Mouse (Mus musculus) R1 (cell line): Measurements from ENCODE around the gene Smoc2.

Experiments used
- DNase-seq: peaks from one replicate; pipeline ENCODE4 v3.0.0-alpha.2; 2018; ENCODE audit warnings: low read depth, low spot score

The Smoc2 gene

DNA sequence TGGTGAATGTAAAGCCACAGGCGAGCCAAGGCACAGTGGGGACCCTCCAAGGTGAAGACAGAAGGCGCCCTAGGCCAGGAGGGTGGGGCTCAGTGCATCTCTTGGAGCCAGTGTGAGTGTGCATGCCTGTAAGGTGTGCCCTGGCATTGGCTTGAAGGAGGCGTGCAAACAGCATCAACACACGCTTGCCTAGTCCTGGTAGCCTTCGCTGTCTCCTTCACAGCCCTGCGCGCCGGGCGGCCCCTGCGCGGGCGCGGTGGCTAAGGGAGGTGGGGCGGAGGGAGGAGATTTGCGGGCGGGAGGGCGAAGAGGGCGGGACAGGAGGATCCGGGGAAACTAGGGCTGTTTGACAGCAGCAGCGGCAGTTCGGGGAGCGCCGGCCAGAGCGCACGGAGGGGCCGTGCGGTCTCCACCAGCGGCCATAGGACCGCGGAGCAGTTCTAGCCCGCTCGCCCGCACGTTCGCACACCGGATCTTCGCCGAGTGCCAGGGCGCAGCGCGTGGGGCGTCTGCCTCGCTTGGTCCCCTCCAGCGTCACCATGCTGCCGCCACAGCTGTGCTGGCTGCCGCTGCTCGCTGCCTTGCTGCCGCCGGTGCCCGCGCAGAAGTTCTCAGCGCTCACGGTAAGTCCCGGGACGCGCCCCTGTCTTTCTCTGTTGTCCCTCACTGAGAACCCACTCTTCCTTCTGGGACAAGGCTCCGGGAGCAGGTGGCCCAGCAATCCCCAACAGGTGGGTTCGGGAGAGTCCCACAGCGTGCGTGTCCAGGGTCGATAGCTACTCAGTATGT lies at the start of gene Smoc2:
Smoc2 (plus strand) TSS at position 330 of the 789 bp plus-strand sequence.
- DNase-seq: peak; percentile 67

DNA sequence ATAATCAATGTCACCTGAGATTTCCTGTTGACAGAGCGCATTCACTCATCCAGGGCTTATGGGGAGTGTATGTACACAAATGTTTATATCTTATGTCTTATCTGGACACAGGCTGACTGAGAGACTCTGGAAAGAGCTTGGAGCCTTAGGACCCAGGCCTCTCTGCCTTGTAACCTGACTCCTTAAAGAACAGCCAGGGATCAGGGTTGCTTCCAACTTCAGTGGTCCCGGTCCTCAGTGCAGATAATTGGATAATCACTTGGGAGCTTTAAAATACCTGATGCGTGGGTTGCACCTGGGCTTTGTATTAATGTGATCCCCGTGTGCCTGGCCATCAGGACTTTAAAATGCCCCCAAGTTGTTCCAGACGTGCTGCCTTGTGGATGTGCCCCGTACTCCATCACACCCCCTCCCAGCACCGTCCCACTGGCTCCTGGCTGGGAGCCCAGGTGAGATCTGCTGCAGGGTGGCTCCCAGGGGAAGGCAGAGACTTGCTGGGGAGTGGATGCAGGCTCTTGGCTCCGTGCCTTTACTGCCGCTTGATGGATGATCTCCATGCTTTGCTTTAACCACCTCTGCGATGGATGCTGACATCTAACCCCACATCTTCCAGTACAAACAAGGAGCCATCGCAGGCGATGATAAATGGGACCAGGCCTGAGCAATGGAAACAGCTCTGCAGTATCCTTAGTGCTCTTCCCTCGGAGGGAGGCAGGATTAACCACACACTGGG lies 48.4 kb upstream of the Smoc2 start:
- no peak for DNase-seq

DNA sequence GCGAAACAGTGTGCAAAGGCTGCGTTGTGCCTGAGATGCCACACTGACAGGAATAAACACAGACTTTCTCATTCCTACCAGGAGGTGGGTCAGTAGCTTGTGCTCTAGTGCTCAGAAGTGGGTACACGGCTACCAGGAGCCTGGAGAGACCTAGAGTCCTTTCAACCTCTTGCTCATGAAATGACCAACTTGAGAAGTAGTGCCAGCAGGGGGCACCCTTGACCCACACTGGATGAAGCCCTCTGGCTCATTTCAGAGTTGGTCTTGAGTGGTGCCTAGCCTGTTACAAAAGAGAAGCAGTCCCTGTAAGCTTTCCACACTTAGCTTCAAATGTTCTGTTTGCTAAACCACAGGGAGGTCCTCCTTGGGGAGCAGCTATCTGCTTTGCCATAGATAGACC lies 46.7 kb upstream of the Smoc2 start:
- DNase-seq: peak; percentile 63

DNA sequence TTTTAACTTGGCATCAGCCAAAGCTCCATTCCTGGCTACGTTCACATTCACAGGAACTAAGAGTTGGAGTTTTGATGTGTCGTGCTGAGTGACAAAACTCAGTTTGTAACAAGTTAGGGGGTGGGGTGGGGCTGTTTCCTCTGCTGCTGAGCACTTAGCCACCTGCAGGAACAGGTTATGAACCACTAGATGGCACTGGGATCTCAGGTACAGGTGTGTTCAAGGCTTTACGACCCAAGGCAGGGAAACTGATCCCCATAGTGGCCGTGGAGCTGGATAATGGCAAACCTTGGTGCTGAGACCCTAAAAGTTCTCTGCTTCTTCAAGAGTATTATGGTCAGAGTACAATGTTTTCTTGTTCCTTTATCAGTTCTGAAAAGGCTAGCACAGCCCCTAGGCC lies 45.6 kb upstream of the Smoc2 start:
- no peak for DNase-seq

DNA sequence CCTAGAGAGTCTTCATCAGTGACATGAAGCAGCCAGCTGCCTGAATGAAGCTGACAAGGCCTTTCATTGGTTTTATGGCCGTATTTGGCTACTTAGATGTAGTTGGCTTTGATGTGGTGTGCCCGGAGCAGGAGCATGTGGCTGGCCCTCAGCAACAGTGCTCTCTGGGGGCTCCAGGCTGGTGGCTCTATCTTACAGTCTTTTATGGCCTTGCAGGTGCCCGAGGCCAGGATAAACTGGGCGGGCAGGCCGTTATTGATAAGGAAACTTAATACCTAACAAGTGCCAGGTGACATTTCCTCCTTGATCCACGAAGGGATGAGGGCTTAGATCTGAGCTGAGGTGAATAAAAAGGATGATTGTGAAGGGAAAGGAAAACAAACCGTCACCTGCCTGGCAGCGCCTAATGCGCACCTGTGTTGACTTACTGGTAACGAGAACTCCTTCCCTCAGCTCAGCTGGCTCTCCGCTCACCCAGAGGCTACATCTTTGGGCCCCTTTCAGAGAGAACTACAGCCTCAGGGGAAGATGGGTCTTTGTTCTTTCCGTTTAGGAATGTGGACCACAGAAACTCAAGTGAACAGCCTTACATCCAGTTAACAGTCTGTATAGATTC lies 44.4 kb upstream of the Smoc2 start:
- DNase-seq: no peak

DNA sequence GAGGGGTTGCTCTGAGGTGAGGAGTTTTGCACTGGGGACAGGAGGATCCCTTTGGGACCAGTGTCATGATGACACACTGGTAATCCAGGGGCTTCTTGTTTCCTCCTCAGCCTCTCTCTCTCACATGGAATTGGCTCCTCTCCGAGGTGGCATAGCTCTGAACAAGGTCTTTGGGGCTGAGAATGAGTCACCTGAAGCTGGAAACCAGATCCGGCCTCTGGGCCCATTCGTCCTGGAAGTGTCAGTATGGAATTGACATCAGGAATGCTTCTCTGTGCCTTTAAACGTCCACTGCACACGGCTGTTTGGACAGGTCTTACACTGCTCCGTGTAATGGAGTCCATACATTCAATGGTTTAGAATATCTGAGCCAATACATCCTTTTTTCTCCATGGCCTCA lies 42.2 kb upstream of the Smoc2 start:
- no peak for DNase-seq

DNA sequence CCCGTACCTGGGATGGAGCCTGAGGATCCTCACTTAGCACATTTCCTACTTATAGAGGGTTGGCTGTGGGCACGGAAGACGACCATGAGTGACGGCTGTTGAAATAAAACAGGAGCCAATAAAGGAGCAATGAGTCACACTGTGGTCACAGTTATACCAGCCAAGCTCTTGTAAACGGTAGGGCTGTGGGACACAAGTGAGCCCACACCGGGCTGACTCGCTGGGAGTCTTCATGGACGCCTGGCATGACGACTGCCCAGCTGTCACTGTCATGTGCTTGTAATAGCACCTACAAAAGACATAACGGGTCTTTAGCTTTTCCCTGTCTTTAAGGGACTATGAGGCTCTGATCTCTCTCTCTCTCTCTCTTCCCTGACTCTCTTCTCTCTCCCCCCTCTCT lies 39.3 kb upstream of the Smoc2 start:
- DNase-seq: no peak

DNA sequence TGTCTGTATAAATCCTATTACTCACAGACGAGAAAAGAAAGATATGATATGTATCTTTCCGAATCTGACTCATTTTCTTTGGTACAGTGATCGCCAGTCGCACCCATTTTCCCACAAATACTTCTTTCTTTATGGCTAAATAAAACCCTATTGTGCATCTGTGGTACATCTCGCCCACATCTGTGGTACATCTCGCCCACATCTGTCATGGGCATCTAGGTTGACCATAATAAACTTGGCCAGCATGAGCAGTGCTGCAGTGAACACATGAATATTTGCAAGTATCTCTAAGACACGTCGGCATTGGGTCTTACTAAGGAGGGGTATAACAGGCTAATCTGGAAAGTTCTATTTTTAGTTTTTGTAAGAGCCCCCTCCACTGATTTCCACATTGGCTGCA lies 36.7 kb upstream of the Smoc2 start:
- no peak for DNase-seq

DNA sequence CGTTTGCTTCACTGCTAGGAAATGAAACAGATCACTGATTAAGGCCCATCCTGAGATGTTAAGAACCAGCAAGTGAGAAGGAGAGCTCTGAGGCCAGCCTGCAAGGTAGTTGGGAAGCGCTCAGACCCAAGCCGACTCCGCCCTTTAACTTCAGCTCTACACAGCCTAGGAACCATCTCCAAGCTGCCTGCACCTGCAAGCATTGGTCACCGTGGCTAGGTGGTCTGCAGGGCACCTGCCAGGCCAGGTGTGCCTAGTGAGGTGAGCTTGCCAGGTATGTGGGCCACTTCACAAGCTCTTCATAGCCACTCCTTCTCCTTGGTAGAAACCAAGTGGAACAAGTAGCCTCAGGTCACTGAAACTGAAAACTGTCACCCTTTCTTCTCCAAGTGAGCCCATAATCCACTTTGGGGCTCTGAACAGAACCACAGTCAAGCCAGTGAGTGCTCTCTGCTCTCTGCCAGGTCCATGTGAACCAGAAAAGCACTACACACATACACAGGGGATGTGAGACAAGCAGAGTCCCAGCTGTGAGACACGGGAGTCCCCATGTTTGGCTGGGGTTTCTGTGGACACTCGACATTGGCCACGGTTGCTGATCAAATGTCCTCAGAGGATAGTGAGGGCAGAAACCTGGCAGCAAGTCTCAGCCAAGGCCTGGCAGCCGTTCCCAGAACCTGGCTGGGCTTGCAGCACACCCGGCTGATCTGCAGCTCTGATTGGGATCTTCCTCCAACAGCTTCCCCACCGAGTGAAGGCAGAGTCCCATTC lies 34.9 kb upstream of the Smoc2 start:
- no peak for DNase-seq

DNA sequence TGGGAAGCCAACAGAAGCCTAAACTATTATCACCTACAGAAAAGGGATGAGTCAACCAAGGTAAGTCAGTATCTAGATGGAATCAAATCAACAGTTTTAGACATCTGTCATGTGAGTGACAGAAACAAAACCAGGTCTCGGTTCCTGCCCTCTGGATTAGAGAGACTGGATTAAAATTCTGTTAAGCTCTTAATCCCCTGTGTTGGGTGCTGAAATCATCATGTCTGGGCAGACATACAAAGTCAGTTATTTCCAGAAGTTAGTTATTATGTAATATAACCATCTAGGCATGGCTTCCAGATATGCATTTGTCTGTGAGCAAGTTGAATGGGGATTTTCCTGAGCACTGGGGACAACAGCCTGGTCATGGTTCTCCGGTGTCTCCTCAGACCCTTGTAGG lies 33.0 kb upstream of the Smoc2 start:
- no peak for DNase-seq

DNA sequence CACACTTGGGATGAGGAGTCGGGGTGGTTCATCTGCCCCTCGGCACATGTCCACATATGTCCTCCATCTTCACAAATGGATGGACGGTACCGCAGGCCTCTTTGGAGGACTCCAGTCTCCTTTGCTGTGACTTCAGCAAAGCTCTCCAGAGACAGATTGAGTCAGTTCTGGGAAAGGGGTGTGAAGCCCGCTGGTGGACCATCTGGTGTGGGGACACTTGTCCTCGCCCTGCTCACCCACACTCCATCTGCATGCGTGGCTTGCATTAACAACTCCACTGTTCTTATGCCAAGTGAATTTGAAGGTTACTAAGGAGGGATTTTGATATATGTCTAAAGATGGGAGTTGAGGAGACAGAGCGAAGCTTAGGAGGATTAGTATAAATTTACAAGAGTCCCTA lies 31.4 kb upstream of the Smoc2 start:
- DNase-seq: no peak

DNA sequence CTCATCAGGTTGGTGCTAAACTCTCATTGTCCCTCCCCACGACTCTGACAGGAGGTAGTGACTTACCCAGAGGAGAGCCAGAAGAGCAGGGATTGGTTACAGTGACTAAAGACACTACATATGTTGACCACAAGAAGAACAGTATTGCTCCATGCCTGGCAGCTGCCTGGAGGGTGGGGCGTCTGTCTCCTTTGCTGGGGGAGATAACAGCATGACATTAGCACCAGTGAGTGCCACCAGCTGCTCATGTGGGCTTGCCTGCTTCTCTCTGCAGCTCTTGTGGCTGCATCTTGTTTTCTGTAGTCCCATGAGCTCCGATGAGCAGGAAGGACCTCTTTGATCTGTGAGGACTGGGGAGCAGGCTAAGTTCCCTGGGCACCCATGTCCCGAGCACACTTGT lies 29.7 kb upstream of the Smoc2 start:
- DNase-seq: no peak

DNA sequence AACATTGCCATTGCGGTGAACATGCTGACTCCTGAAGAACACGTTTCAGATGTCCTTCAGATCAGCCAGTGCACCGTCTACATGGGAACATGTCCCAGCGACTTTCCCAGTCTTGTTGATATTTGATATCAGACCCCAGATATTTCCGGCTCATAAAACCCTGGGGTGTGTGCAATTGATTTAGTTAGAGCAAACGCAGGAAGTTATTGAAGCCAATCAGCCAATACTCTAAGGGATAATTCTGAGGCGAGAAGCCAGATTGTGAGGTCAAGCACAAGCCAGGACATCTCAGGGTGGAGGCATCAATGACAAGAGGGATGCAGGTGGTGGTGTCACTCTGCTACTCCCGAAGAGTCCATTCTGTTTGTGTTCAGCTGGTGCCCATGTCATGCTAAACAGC lies 28.9 kb upstream of the Smoc2 start:
- no peak for DNase-seq

DNA sequence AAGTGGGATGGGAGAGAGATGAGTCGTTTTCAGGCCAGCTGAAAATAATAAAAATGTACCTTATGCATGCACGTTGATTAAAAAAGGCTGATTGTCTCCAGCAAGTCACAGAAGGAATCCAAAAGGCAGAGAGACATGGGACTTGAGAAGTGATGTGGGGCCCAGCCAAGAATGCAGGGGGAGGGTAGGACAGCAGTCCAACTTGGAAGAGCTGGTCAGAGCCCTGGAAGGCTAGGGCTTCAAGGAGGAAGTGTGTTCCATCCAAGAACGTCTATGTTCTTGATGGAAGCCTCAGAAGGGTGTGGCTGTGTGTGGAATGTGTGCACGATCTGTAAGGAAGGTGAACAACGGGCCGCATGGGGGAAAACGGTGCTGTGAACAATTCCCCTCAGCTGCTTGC lies 26.9 kb upstream of the Smoc2 start:
- peak; percentile 50 for DNase-seq

DNA sequence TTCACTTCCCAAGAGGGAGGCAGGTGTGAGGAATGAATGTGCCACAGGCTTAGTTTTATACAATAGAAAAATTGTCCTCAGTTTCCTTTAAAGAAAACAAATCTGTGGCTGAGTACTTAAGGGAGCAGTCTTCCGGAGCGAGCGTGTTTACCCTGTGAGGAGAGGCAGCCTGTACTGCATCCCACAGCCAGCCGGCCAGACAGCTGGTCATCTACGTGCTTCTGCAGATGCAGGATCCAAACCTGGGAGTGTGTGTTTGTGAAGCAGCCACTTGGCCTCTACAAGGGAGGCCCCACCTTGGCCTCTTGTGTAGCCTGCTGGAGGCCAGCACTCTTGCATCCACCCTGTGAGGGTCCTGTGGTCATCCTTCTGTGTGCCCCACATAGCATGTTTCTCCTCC lies 24.7 kb upstream of the Smoc2 start:
- no peak for DNase-seq

DNA sequence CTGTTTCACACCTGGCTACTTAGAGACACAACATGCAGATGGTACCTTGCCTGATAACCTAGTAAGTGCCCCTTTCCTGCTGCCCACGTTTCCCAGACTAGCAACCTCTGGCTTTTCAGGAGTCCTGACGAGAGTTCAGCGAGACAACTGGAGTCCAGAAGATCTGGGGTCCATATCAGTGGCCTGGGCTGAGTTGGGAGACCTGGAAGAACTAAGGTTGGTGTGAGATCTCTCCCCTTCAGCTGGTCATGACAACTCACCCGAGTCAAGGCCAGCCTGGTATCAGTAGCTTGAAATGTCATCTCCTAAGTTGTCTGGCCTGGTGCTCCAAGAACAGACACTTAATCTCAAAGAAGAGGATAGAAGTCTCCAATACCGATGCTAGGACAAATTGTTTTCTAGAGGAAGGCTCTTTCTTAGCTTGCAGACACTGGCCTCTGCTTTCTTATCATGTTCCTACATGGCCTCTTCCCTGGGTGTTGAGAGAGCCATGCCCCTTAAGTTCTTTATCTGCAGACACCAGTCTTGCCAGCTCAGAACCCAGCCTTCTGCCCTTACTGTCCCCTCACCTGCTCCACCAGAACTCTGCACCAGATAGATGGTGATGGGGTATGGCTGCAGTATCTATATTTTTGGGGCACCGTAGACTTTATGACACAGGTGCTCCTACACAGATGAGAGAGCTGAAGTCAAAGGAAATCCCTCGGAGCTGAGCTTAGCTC lies 21.3 kb upstream of the Smoc2 start:
- DNase-seq: no peak

DNA sequence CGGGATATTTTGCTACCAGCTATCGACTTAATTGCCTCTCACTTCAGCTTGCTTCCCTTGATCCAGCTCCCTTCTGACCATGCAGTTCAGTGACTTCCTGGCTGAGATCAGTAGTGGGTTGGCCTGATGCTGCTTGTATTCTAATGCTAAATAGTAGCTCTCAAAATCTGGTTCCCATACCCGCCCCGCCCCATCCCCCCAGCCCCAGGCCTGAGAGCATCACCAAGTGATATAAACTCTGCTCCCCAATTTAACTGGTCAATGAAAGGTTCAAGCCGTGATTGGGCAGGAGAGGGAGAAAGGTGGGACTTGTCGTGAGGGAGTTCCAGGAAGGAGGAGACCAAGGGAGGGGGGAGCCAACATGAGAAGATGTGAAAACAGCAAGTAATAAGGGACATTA lies 20.4 kb upstream of the Smoc2 start:
- peak; percentile 57 for DNase-seq

DNA sequence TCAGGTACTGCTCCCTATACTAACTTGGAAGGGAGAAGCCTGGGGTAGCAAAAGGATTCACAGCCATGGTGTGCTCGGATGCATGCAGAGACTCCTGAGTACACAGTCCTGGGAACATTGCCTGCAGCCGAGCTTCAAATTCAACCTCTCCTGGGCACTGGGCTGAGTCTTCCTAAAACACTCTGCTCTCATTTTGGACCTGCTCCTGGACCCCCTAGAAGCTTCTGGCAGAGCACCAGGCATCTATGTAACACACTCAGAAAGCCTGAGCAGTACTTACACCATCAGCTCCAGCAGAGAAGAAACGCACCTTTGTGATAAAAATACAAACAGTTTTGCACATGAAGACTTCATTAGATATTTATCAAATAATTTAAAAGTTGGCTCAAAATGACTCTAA lies 18.3 kb upstream of the Smoc2 start:
- DNase-seq: no peak

DNA sequence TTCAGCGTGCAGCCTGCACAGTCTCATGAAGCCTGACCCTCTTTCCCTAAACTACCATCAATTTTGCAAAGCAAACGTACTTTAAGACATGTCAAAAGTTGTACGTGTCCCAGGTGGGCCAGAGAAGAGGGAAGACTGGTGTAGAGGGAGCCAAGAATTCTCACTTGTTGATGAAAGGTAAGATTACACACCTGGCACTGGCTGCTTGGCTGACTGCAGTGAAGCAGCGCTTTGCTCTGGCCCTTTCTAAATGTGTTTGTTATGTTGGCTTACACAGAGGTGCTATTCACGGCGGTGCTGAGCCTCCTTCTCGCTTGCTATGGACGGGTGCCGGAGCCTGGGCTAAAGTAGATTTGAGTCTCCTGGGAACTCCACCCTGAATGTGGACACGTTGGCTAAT lies 17.1 kb upstream of the Smoc2 start:
- no peak for DNase-seq

DNA sequence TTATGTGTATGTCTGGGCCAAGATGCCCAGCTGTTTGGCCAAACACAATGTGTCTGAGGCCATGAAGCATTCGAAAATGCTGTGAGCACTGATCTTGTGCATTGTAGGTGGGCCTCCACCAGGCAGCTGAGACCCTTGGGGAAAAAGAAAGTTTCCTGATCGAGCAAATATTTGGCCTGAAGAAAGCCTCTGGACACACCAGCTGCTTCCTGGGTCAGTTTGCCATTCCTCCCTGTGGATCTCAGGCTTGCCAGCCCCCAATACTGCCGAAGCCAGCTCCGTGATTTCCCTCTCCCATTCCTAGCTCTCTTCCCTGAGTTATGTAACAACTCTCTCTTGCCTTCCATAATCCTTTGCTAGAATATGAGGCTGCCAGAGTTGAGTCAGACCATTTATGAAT lies 11.3 kb upstream of the Smoc2 start:
- DNase-seq: no peak

DNA sequence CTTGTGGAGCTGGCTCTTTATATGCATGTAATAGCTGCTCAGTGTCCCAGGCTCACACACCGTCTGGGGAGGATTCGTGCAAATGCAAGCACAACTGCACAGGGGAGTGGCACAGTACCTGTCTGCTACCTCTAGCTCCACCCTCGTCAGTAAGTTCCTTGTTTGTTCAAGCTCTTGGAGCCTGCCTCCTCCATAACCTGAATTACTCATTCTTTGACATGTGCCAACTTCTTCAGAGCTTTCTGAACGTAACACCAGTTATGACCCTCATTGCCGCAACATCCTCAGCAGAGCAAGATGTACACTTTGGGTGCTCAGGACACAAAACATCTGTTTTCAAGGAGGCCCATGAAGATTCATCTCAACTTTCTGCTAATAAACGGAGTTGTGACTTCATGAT lies 5.9 kb upstream of the Smoc2 start:
- no peak for DNase-seq

DNA sequence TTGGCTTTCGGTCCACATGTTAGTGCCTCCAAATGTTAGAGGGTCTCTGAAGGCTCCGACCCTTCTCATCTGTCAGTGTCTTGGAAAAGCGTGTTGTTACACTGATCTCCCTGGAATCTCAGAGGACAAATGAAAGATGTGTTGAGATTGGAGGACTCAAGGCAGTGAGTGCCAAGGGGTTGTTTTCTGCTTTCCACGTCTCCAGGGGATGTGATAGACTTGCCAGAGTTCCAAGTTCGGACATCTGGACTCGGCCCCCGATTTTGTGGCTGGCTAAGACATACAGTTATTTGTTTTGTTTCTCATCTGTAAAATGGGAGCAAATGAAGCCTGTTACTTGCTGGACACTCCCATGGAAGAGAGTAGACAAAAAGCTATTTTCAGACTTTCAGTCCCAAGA lies 2.0 kb upstream of the Smoc2 start:
- DNase-seq: no peak
